Mouse (Mus musculus) kidney, postnatal 36 days (tissue): ENCODE measurements at regions not wholly inside any gene's neighbourhood (a gene's known extent, or its start where the extent isn't known, plus 50 kb on each side); places are given as distances from the start of the nearest gene placed in this dataset.

Experiments used
- DNase-seq, 2 experiments: peaks; one replicate each; pipeline ENCODE4 v3.0.0; 2021 to 2022; ENCODE audit warnings: mixed read lengths in 2 of 2

GRCm38 (mm10) chr10:42093176-42093759 lies 75.0 kb upstream of the Armc2 start:
- peak in 1 of 2 experiments; percentile 46 for DNase-seq

DNA sequence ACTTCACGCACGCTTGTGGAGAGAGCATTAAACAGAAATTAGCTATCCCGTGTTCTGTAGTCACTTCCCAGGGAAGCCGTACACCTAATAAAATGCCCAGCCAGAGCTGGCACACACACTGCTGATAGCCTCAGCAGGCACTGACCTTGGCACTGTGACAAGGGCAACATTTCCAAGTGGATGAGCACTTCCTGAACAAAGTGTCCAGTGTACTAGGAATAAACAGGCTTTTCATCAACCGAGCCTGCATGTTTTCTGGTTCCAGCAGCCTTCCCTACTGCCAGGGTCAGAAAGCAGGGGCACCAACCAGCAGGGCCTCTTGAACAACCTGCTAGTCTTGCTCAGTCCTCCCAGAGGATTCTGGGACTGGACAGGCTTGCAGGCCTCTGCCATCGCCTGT lies 74.3 kb upstream of the Armc2 start:
- peak; percentile 91 to 97 for DNase-seq

- no peak for DNase-seq
These were observed 73.4 kb upstream of the Armc2 start for GRCm38 (mm10) chr10:42091546-42092168.

DNA sequence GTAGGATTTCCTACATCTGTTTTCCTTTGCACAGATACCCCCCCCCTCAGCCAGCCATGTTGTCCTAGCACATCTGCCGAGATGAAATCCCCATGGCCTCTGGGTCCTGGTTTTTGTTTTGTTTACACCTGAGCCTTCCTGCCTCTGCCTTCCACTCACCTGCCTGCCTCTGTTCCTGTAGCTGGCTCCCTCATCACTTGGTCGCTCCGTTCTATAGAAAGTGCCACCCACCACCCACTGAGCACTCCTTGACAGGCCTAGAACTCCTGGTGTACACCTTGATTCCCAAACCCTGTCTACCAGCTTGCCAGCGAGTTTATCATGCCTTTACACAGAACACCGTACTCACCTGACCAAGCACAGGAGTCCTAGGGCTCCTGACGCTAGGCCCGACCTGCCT lies 72.6 kb upstream of the Armc2 start:
- no peak for DNase-seq

DNA sequence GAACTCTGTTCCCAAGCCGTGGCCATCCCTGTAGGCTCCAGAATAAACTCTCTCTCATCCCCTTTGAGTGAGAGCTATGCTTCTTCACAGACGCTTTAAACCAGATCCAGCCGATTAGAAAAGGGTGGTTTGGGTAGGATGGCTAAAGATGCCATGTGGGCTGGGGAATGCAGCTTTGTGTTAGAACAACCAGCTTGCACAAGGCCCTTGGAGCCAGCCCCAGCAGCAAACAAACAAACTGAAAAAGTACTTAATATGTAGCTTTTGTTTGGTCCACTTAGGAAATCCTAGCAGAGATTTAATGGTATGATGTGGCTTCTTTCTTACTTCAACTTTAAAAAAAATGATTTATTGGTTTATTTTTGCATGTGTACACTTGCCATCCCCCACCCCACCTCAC lies 71.9 kb upstream of the Armc2 start:
- peak in 1 of 2 experiments; percentile 37 for DNase-seq

- peak; percentile 81 to 95 for DNase-seq
These were observed 71.4 kb upstream of the Armc2 start for GRCm38 (mm10) chr10:42089686-42090085.

DNA sequence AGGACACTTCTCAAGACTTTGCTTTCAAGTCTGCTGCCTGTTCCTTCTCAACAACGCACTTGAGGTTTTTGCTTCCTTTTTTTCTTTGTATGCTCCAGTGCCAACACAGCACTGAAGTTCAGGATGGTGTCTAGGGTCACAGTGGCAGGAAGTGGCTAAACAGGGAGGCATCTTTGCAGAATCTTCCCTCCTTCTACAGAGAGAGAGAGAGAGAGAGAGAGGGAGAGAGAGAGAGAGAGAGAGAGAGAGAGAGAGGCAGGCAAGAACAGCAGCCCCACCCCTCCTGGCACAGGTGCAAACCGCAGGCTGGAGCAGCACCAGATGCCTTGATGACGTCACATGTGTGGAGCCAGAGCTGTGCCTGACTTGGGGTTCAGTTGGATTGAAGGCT lies 71.0 kb upstream of the Armc2 start:
- DNase-seq, result peak; percentile 93 to 97

DNA sequence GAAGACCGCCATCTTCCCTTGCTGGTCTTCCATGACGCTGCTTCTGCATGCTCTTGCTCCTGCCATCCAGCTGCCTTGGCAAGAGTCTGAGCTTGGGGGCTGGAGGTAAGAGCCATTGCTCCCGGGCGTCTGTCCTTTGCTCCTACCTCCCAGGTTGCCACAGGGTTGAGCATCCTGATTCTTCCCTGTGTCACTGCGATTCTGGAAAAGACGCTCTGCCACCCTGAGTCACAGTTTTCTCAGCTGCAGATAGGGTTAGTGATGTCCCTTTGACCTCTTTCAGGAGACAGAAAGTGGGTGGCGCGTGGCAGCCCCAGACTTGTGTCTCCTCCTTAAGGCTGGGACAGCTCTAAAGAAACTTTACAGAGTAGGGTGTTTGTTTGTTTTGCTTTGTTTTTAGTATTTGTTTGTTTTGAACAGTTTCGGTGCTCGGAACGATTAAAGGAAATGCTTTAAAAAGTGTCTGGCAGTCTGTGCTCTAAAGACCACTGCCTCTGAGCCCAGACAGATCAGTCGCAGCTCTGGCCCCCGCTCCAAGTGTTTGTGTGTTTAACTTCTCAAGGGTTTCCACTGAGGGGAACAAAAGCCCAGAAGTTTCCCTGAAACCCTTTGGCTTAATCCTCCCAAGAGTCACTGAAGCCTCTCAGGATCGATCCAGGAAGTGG lies 70.5 kb upstream of the Armc2 start:
- peak; percentile 37 to 43 for DNase-seq

GRCm38 (mm10) chr10:42087906-42088305 lies 69.7 kb upstream of the Armc2 start:
- no peak for DNase-seq

- no peak for DNase-seq
These were observed 68.4 kb upstream of the Armc2 start for GRCm38 (mm10) chr10:42086691-42087090.

GRCm38 (mm10) chr10:42085295-42085694 lies 67.1 kb upstream of the Armc2 start:
- DNase-seq, result no peak

DNA sequence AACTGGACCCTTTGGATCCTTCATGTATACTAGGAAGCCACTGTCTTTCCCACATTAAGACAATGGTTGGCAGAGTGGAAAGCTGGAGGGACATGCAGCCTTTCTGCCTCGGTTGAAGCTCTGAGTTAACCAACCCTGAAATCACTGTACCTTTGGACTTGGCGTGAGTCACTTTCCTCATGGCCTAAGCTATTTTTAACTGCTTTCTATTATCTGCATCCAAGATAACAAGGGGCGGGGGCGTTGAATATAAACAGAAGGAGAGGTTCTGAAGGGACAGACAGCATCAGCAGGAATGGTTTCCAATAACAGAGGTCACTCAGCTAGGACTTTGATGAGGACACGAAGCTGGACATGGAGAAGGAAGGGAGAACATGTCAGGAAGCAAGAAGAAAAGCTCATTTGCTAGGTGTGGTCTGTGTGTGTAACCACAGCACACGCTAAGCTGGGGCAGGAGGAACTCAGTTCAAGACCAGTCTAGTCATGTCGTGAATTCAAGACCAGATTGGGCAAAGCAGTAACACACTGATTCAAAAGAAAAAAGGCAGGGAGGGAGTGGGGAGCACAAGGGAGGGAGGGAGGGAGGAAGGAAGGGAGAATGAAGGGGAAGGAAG lies 64.1 kb upstream of the Armc2 start:
- DNase-seq, result peak; percentile 36 to 68

DNA sequence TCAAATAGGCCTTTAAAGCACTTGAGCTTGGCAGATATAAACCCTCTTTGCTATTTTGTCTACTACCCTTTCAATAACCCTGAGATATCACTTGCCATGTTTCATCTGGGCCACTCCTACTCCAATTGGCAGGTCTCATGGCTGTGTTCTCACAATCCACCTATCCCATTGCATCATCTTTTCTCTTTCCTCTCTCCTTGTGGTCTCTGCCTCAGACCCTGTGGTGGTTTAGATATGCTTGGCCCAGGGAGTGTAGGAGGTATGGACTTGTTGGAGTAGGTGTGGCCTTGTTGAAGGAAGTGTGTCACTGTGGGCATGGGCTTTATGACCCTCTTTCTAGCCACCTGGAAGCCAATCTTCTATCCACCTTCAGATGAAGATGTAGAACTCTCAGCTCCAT lies 61.5 kb upstream of the Armc2 start:
- DNase-seq, result no peak

DNA sequence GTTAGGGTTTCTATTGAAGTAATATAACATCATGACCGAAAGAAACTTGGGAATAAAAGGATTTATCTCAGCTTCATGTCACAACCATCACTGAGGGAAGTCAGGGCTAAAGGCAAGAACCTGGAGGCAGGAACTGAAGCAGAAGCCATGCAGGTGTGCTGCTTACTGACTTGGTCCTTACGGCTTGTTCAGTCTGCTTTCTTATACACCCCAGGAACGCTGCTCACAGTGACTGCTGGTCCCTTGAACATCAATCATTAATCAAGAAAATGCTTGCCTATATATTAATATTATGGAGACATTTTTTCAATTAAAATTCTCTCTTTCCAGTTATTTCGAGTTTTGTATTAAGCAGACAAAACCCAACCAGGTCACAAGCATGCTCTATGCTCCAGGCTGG lies 58.5 kb upstream of the Armc2 start:
- DNase-seq, result no peak

GRCm38 (mm10) chr10:42075545-42075944 lies 57.3 kb upstream of the Armc2 start:
- DNase-seq, result peak in 1 of 2 experiments; percentile 58

DNA sequence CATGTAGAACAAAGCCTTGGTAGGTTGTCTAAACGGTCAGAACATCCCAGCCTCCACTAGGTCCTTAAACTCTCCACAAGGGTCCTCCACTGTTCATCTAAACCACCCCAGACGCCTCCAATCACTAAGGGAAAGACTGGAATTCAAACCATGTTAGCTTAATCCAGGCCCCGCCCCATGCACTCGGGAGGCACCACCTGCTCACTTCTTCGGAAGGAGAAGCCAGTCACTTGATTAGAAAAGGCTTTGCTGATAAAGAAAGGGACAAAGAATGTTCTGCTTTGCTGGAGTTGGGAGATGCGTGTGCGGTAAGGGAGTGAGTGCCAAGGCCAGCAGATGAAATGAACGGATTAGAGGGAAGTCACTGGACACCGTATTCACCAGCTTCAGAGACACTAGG lies 54.5 kb upstream of the Armc2 start:
- peak; percentile 58 to 63 for DNase-seq

DNA sequence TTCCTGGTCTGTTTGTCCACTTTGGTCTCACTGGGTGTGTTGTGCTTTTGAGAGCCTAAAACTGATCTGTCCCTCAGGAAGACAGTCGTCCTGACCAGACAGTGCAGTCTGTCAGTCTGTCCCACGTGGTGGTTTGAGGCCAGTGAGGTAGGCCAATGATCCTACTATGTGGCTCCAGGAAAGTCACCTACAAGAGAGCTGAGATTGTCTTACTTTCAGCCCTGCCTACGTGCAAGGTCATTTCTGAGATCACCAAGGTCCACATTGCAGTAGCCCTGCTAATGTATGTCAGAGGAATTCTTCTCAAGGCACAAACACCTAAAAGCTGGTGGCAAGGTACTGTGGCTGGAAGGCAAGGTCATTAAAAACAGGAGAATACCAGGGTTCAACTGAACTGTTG lies 53.9 kb upstream of the Armc2 start:
- DNase-seq, result no peak

DNA sequence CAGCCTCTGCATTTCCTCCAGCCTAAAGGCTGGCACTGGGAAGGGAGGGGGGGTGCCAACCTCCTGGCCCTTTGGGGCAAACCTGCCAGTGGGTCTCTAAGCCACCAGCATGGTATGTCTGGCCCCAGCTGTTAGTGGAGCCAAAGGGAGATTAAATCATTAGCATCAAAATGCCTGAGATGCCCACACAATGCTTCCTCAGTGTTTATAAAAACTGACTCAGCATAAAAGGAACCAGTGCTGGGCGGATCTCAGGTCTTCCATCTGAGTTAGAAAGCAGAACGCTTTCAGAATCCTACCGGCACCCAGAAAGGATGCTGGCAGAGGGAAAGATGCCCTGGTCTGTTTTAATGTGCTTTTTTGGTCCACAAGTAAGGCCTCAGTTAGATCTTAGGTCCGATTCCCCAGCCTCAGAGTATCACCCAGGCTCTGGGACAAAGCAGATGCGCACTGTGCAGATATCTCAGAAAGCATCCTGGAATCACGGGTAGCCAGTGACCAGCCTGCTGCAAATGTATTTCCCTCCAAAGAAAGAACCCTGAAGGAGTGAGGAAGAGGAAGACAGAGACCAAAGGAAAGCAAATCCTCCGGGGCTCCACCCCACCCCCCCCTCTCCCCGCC lies 53.3 kb upstream of the Armc2 start:
- DNase-seq, result no peak

DNA sequence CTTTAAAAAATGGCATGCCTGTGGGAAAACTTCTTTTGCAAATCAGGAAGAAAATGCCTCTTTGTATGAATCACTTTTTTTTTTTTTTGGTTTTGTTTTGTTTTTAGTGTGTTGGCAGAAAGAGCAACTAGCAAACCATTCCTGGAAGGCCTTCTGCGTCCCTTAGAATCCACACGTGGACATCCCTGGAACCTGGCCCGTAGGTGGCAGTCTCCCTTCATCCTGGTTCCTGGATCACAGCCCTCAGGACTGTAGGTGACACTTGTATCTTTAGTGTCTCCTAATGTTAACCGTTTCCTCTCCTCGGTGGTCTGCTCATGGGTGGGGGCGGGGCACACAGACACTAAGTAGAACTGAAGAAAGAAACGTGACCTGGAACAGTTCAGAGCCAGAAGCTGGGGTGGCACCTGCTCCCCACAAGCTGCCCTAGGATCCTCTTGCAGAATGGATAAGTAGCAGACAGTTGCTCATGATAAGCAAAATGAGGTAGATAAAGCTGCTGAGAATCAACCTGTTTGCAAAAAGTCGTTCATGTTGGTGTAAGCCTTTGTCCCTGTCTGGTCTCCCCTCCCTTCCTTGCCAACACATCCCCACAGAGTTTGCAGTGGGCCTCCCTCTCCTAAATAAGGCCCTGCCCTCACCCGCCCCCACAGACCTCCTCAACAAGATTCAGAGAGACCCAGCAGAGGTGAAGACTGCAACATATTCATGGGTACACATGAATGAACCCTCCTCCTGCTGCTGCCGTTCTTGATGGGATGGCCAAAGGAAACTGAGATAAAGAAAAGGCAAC lies 52.6 kb upstream of the Armc2 start:
- peak; percentile 82 to 86 for DNase-seq

GRCm38 (mm10) chr10:42069751-42070150 lies 51.5 kb upstream of the Armc2 start:
- no peak for DNase-seq

DNA sequence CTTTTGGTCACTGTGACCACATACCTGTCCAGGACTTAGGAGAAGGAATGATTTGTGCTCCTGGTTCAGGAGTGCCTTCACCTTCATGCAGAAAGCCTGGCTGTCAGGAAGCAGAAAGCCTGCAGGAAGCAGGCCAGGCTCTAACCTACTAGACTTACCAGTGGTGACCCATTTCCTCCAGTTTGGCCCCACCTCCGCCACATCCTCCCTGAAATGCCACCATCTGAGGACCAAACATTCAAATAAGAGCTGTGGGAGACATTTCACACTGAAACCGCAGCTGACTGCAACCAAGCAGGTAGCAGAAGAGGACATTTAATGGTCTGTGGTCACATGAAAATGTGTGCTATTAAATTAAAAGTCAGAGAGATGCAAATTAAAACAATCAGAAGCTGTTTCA lies 50.3 kb upstream of the Armc2 start:
- DNase-seq, result no peak
